In genomic region chr9:41147203-41147842, GRCm38 (mm10) we compare ENCODE assay signal across 8 mouse cellular contexts. TPM values are rescaled to one million over a fixed set of nuclear protein-coding genes. Genes with fewer than 3 reads are reported as not detected.
DNase-seq lines count a peak whose midpoint lies in the region; ATAC-seq and TF ChIP-seq lines count a peak whose summit lies in the region.

No protein-coding gene starts in this region.

- no peak for TF ChIP-seq CTCF in cerebellum, adult 2 months (IDR thresholded peaks at IDR 0.05; ENCODE audit: borderline replicate concordance, insufficient read depth, low read depth, low read length)
- no peak for TF ChIP-seq CTCF in liver, postnatal 0 days (IDR thresholded peaks at IDR 0.05; ENCODE audit: low read depth)
- no peak for TF ChIP-seq CTCF in small intestine, adult 2 months (IDR thresholded peaks at IDR 0.05; ENCODE audit: extremely low read depth, insufficient read length, insufficient replicate concordance, low read depth, low read length)

- ATAC-seq in liver, postnatal 0 days = no peak

- TF ChIP-seq EP300 in liver, postnatal 0 days (IDR thresholded peaks at IDR 0.05; ENCODE audit: low read depth) = no peak

- peak; percentile 50 to 59 for DNase-seq in cerebellum, adult 2 months
- no peak for DNase-seq in cerebellum, adult 11-12 months
- peak; percentile 38 for DNase-seq in right cerebral cortex, adult 18-20 months
- DNase-seq in right cerebral cortex, postnatal 4 days = no peak
- DNase-seq in liver, postnatal 0 days = no peak
- no peak for DNase-seq in ovary, postnatal 14 days (ENCODE audit: low spot score)
- no peak for DNase-seq in left cerebral cortex, adult 9 months (ENCODE audit: low spot score in 2 of 2)

- H3K4me1 ChIP-seq in cerebellum, adult 2 months (ENCODE audit: control insufficient read depth, insufficient read depth, low read length) = peaks cover 44% of the 10 kb centered on the region
- peaks cover 11% of the 10 kb centered on the region for H3K4me1 ChIP-seq in liver, postnatal 0 days (ENCODE audit: insufficient read depth)
- H3K4me1 ChIP-seq in small intestine, adult 2 months (ENCODE audit: control insufficient read depth, insufficient read depth, insufficient read length, low read length) = no peaks in the 10 kb centered on the region; the same call in 1 of the 2 replicates

- no peak overlapping the region for H3K9ac ChIP-seq in liver, postnatal 0 days (replicated peaks)

- H3K4me3 ChIP-seq in cerebellum, adult 2 months (replicated peaks; ENCODE audit: insufficient read depth, low read depth, low read length) = no peak overlapping the region
- no peak overlapping the region for H3K4me3 ChIP-seq in liver, postnatal 0 days (ENCODE audit: low read depth, low read length)
- H3K4me3 ChIP-seq in small intestine, adult 2 months (ENCODE audit: low read depth, low read length) = peak overlapping the region; percentile 11

- TF ChIP-seq POLR2A in cerebellum, adult 2 months (IDR thresholded peaks at IDR 0.05; ENCODE audit: borderline replicate concordance, insufficient read depth, low read length) = no peak
- TF ChIP-seq POLR2A in small intestine, adult 2 months (IDR thresholded peaks at IDR 0.05; ENCODE audit: low read depth, low read length) = no peak

- H3K36me3 ChIP-seq in liver, postnatal 0 days (replicated peaks; ENCODE audit: insufficient read depth, low read length) = no peaks in the 10 kb centered on the region
- no peaks in the 10 kb centered on the region for H3K36me3 ChIP-seq in small intestine, adult 2 months (ENCODE audit: control insufficient read depth, insufficient read depth, low read length)

- no peaks in the 10 kb centered on the region for H3K27me3 ChIP-seq in cerebellum, adult 2 months (ENCODE audit: control insufficient read depth, insufficient read depth, low read length)
- no peaks in the 10 kb centered on the region for H3K27me3 ChIP-seq in liver, postnatal 0 days (ENCODE audit: insufficient read depth, low read length)
- no peaks in the 10 kb centered on the region for H3K27me3 ChIP-seq in small intestine, adult 2 months (ENCODE audit: control insufficient read depth, insufficient read depth, low read length)

- H3K4me2 ChIP-seq in liver, postnatal 0 days (ENCODE audit: low read depth, low read length) = peak overlapping the region; percentile 6; the same call in 1 of the 2 replicates

- peak overlapping the region; percentile 88 for H3K27ac ChIP-seq in cerebellum, adult 2 months (ENCODE audit: insufficient read depth, low read length)
- peak overlapping the region; percentile 58; the same call in 1 of the 2 replicates for H3K27ac ChIP-seq in liver, postnatal 0 days (ENCODE audit: low read depth)
- H3K27ac ChIP-seq in small intestine, adult 2 months (ENCODE audit: insufficient read depth, low read depth, low read length) = peak overlapping the region; percentile 30; the same call in 1 of the 2 replicates

- no peaks in the 10 kb centered on the region for H3K9me3 ChIP-seq in liver, postnatal 0 days (ENCODE audit: low read length)

- WGBS in cerebellum, adult 2 months = 12% methylated on average over 13 of the region's 13 CpGs
- 37% methylated on average over 13 of the region's 13 CpGs for WGBS in liver, postnatal 0 days (ENCODE audit: insufficient replicate concordance)
- 41% methylated on average over 13 of the region's 13 CpGs for WGBS in small intestine, adult 2 months

RNA-seq across cellular contexts. Expression of gene Ubash3b, which starts 14.2 kb away (rescaled TPM):
- 39.3 and 48.8 TPM in 2 replicates for polyA plus RNA-seq in cerebellum, adult 2 months (2012; rRNA removed)
- 6.6 TPM in 2 replicates for polyA plus RNA-seq in liver, postnatal 0 days (2015; fragmentation: Nextera tagmentation; extraction: Ambion mirVana)
- 1.3 and 1.6 TPM in 2 replicates for polyA plus RNA-seq in small intestine, adult 2 months (2012; rRNA removed)

Comparison
In these comparisons a context has a peak if more than half of its experiments do, and no peak if none do; other contexts are left out.
1. DNase-seq: peak in cerebellum, adult 2 months (2 of 2) and right cerebral cortex, adult 18-20 months (single experiment); none in cerebellum, adult 11-12 months (single experiment), right cerebral cortex, postnatal 4 days (single experiment), liver, postnatal 0 days (single experiment), ovary, postnatal 14 days (single experiment) and left cerebral cortex, adult 9 months (0 of 2).
2. H3K27ac ChIP-seq: peak in every context shown above with its lines; median percentile 88 in cerebellum, adult 2 months; 58 in liver, postnatal 0 days; 30 in small intestine, adult 2 months.